In the genomic region with DNA sequence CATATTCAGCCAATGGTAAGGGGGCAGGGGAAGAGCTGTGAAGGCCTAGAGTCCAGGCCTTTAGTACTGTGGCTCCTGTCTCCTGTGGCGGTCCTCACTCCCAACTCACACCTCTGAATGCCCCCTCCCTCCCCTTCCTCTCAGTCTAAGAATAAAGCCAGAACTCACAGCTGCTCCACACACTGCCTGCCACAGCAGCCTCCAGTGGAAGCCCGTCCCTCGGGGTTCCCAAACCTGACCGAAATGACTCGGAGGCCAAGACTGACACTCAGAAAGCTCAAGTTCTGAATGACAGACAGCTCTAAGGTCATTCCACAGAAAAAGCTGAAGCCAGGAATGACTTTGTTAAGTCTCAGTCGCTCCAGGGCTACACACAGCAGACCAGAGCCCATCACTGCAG, we compare ENCODE assay signal across 12 mouse cellular contexts. TPM values are rescaled to one million over a fixed set of nuclear protein-coding genes. Genes with fewer than 3 reads are reported as not detected.
A peak's percentile ranks its signal among the peaks of the same experiment; 100 is the strongest.
DNase-seq lines count a peak whose midpoint lies in the region; ATAC-seq and TF ChIP-seq lines count a peak whose summit lies in the region.
"Had no signal": no experiment of that assay in that cellular context is flagged by ENCODE, and none has a peak within 500 bp of the region (broad histone marks: within the 10 kb centered on the region; RNA-seq: fewer than 3 reads in every experiment).

No protein-coding gene starts in this region.

- H3K9ac ChIP-seq in forebrain, embryonic 13.5 days, result peak overlapping the region; percentile 74
- no peak overlapping the region for H3K9ac ChIP-seq in forebrain, embryonic 16.5 days (replicated peaks; ENCODE audit: low read depth, low read length)
- no peak overlapping the region for H3K9ac ChIP-seq in liver, postnatal 0 days (replicated peaks)
- no peak overlapping the region for H3K9ac ChIP-seq in forebrain, embryonic 15.5 days (replicated peaks)
- H3K9ac ChIP-seq in neural tube, embryonic 13.5 days, result peak overlapping the region; percentile 85; the same call in 1 of the 2 replicates
- H3K9ac ChIP-seq: liver, embryonic 14.5 days had no signal

- no peak for TF ChIP-seq EP300 in liver, postnatal 0 days (IDR thresholded peaks at IDR 0.05; ENCODE audit: low read depth)

- no peak overlapping the region for H3K4me3 ChIP-seq in forebrain, embryonic 13.5 days
- no peak overlapping the region for H3K4me3 ChIP-seq in forebrain, embryonic 16.5 days (replicated peaks; ENCODE audit: low read length)
- H3K4me3 ChIP-seq in liver, postnatal 0 days (ENCODE audit: low read depth, low read length), result no peak overlapping the region
- no peak overlapping the region for H3K4me3 ChIP-seq in forebrain, embryonic 15.5 days
- H3K4me3 ChIP-seq in neural tube, embryonic 13.5 days, result no peak overlapping the region

- no peak for ATAC-seq in forebrain, embryonic 13.5 days
- no peak for ATAC-seq in forebrain, embryonic 16.5 days
- ATAC-seq in liver, postnatal 0 days, result no peak
- no peak for ATAC-seq in forebrain, embryonic 15.5 days (replicated peaks)
- ATAC-seq in neural tube, embryonic 13.5 days (ENCODE audit: low read depth), result no peak

- H3K27ac ChIP-seq in forebrain, embryonic 13.5 days, result no peak overlapping the region
- no peak overlapping the region for H3K27ac ChIP-seq in forebrain, embryonic 16.5 days (ENCODE audit: low read length)
- no peak overlapping the region for H3K27ac ChIP-seq in liver, postnatal 0 days (ENCODE audit: low read depth)
- no peak overlapping the region for H3K27ac ChIP-seq in forebrain, embryonic 15.5 days (replicated peaks)
- peak overlapping the region; percentile 87; the same call in 1 of the 2 replicates for H3K27ac ChIP-seq in neural tube, embryonic 13.5 days (replicated peaks)
- H3K27ac ChIP-seq: liver, embryonic 14.5 days had no signal

- DNase-seq in liver, postnatal 0 days, result no peak
- DNase-seq in liver, result no peak
- DNase-seq in urinary bladder, postnatal 25 days (ENCODE audit: low spot score), result no peak
- no peak for DNase-seq in frontal cortex, postnatal 14 days (ENCODE audit: low spot score in 2 of 2)
- DNase-seq: adrenal gland, adult 8-10 months; heart, postnatal 36 days had no signal

- WGBS in forebrain, embryonic 13.5 days, result 75% methylated on average over 6 of the region's 6 CpGs
- 86% methylated on average over 6 of the region's 6 CpGs for WGBS in forebrain, embryonic 16.5 days
- WGBS in liver, postnatal 0 days (ENCODE audit: insufficient replicate concordance), result 84% methylated on average over 6 of the region's 6 CpGs
- WGBS in forebrain, embryonic 15.5 days, result 87% methylated on average over 6 of the region's 6 CpGs
- WGBS in neural tube, embryonic 13.5 days, result 65% methylated on average over 6 of the region's 6 CpGs

- TF ChIP-seq CTCF in liver, postnatal 0 days (IDR thresholded peaks at IDR 0.05; ENCODE audit: low read depth), result no peak

- H3K4me2 ChIP-seq in forebrain, embryonic 13.5 days, result peak overlapping the region; percentile 82; the same call in 1 of the 2 replicates
- no peak overlapping the region for H3K4me2 ChIP-seq in forebrain, embryonic 16.5 days (ENCODE audit: low read length)
- H3K4me2 ChIP-seq in liver, postnatal 0 days (ENCODE audit: low read depth, low read length), result peak overlapping the region; percentile 83; the same call in 1 of the 2 replicates
- H3K4me2 ChIP-seq in forebrain, embryonic 15.5 days (replicated peaks), result peak overlapping the region; percentile 57; the same call in 1 of the 2 replicates
- peak overlapping the region; percentile 74 for H3K4me2 ChIP-seq in neural tube, embryonic 13.5 days

- peaks cover 17% of the 10 kb centered on the region for H3K4me1 ChIP-seq in forebrain, embryonic 13.5 days
- peaks cover 11% of the 10 kb centered on the region for H3K4me1 ChIP-seq in forebrain, embryonic 16.5 days (replicated peaks; ENCODE audit: control insufficient read depth, insufficient read depth, low read length)
- peaks cover 19% of the 10 kb centered on the region for H3K4me1 ChIP-seq in liver, postnatal 0 days (ENCODE audit: insufficient read depth)
- H3K4me1 ChIP-seq in forebrain, embryonic 15.5 days, result peaks cover 16% of the 10 kb centered on the region
- peaks cover 32% of the 10 kb centered on the region for H3K4me1 ChIP-seq in neural tube, embryonic 13.5 days (replicated peaks)

- H3K9me3 ChIP-seq in forebrain, embryonic 13.5 days (replicated peaks), result no peaks in the 10 kb centered on the region
- no peaks in the 10 kb centered on the region for H3K9me3 ChIP-seq in forebrain, embryonic 16.5 days (ENCODE audit: control insufficient read depth, low read length)
- H3K9me3 ChIP-seq in liver, postnatal 0 days (ENCODE audit: low read length), result no peaks in the 10 kb centered on the region
- no peaks in the 10 kb centered on the region for H3K9me3 ChIP-seq in forebrain, embryonic 15.5 days
- no peaks in the 10 kb centered on the region for H3K9me3 ChIP-seq in neural tube, embryonic 13.5 days
- H3K9me3 ChIP-seq: megakaryocyte, embryonic 14.5 days had no signal

- no peaks in the 10 kb centered on the region for H3K27me3 ChIP-seq in forebrain, embryonic 13.5 days
- H3K27me3 ChIP-seq in forebrain, embryonic 16.5 days (replicated peaks; ENCODE audit: control insufficient read depth, insufficient read depth, low read length), result no peaks in the 10 kb centered on the region
- H3K27me3 ChIP-seq in liver, postnatal 0 days (ENCODE audit: insufficient read depth, low read length), result no peaks in the 10 kb centered on the region
- no peaks in the 10 kb centered on the region for H3K27me3 ChIP-seq in forebrain, embryonic 15.5 days
- H3K27me3 ChIP-seq in neural tube, embryonic 13.5 days, result no peaks in the 10 kb centered on the region

- H3K36me3 ChIP-seq in forebrain, embryonic 13.5 days (ENCODE audit: poor library complexity, severe bottlenecking), result peaks cover 4% of the 10 kb centered on the region; the same call in 1 of the 2 replicates
- H3K36me3 ChIP-seq in forebrain, embryonic 16.5 days (ENCODE audit: control insufficient read depth, insufficient read depth), result no peaks in the 10 kb centered on the region
- no peaks in the 10 kb centered on the region for H3K36me3 ChIP-seq in liver, postnatal 0 days (replicated peaks; ENCODE audit: insufficient read depth, low read length)
- no peaks in the 10 kb centered on the region for H3K36me3 ChIP-seq in forebrain, embryonic 15.5 days
- peaks cover 12% of the 10 kb centered on the region for H3K36me3 ChIP-seq in neural tube, embryonic 13.5 days

RNA-seq across cellular contexts. Expression of gene Clstn3, which starts 1.1 kb away (rescaled TPM):
- 29.2 and 38.0 TPM in 2 replicates for polyA plus RNA-seq in forebrain, embryonic 13.5 days (2015; fragmentation: Nextera tagmentation; extraction: Ambion mirVana)
- polyA plus RNA-seq in forebrain, embryonic 16.5 days (2015; fragmentation: Nextera tagmentation; extraction: Ambion mirVana), result 62.8 and 90.9 TPM in 2 replicates
- 1.8 TPM in 2 replicates for polyA plus RNA-seq in liver, postnatal 0 days (2015; fragmentation: Nextera tagmentation; extraction: Ambion mirVana)
- 54.7 and 62.1 TPM in 2 replicates for polyA plus RNA-seq in forebrain, embryonic 15.5 days (2015; fragmentation: Nextera tagmentation; extraction: Ambion mirVana)
- 69.8 and 75.1 TPM in 2 replicates for polyA plus RNA-seq in neural tube, embryonic 13.5 days (2015; fragmentation: Nextera tagmentation; extraction: Ambion mirVana)

RNA-seq across cellular contexts. Expression of gene C1rl, which starts 27.2 kb away (rescaled TPM):
- polyA plus RNA-seq in forebrain, embryonic 13.5 days (2015; fragmentation: Nextera tagmentation; extraction: Ambion mirVana), result 0.08 and 0.09 TPM in 2 replicates
- polyA plus RNA-seq in forebrain, embryonic 16.5 days (2015; fragmentation: Nextera tagmentation; extraction: Ambion mirVana), result 0.10 and 0.11 TPM in 2 replicates
- 31.1 and 36.2 TPM in 2 replicates for polyA plus RNA-seq in liver, postnatal 0 days (2015; fragmentation: Nextera tagmentation; extraction: Ambion mirVana)
- polyA plus RNA-seq in forebrain, embryonic 15.5 days (2015; fragmentation: Nextera tagmentation; extraction: Ambion mirVana), result 0.06 and 0.08 TPM in 2 replicates
- polyA plus RNA-seq in neural tube, embryonic 13.5 days (2015; fragmentation: Nextera tagmentation; extraction: Ambion mirVana), result 0.22 and 0.54 TPM in 2 replicates

RNA-seq across cellular contexts. Expression of gene C1ra, which starts 46.5 kb away (rescaled TPM):
- 0.09 and 0.12 TPM in 2 replicates for polyA plus RNA-seq in forebrain, embryonic 13.5 days (2015; fragmentation: Nextera tagmentation; extraction: Ambion mirVana)
- 0.11 and 0.55 TPM in 2 replicates for polyA plus RNA-seq in forebrain, embryonic 16.5 days (2015; fragmentation: Nextera tagmentation; extraction: Ambion mirVana)
- polyA plus RNA-seq in liver, postnatal 0 days (2015; fragmentation: Nextera tagmentation; extraction: Ambion mirVana), result 63.0 and 65.0 TPM in 2 replicates
- polyA plus RNA-seq in forebrain, embryonic 15.5 days (2015; fragmentation: Nextera tagmentation; extraction: Ambion mirVana), result 0.14 and 0.43 TPM in 2 replicates
- 0.12 and 0.14 TPM in 2 replicates for polyA plus RNA-seq in neural tube, embryonic 13.5 days (2015; fragmentation: Nextera tagmentation; extraction: Ambion mirVana)

RNA-seq across cellular contexts. Expression of gene Pex5, which starts 50.9 kb away (rescaled TPM):
- polyA plus RNA-seq in forebrain, embryonic 13.5 days (2015; fragmentation: Nextera tagmentation; extraction: Ambion mirVana), result 67.2 and 69.6 TPM in 2 replicates
- polyA plus RNA-seq in forebrain, embryonic 16.5 days (2015; fragmentation: Nextera tagmentation; extraction: Ambion mirVana), result 92.2 and 92.5 TPM in 2 replicates
- 31.6 and 32.5 TPM in 2 replicates for polyA plus RNA-seq in liver, postnatal 0 days (2015; fragmentation: Nextera tagmentation; extraction: Ambion mirVana)
- polyA plus RNA-seq in forebrain, embryonic 15.5 days (2015; fragmentation: Nextera tagmentation; extraction: Ambion mirVana), result 82.9 and 84.4 TPM in 2 replicates
- polyA plus RNA-seq in neural tube, embryonic 13.5 days (2015; fragmentation: Nextera tagmentation; extraction: Ambion mirVana), result 66.9 and 67.6 TPM in 2 replicates

Comparison
In these comparisons a context has a peak if more than half of its experiments do, and no peak if none do; other contexts are left out.
1. H3K9ac ChIP-seq: peak in forebrain, embryonic 13.5 days (single experiment) and neural tube, embryonic 13.5 days (single experiment); none in forebrain, embryonic 16.5 days (single experiment), liver, postnatal 0 days (single experiment) and forebrain, embryonic 15.5 days (single experiment).
2. RNA of gene Clstn3, which starts 1.1 kb away (polyA plus RNA-seq): 62.8 to 90.9 TPM in forebrain, embryonic 16.5 days, 69.8 to 75.1 TPM in neural tube, embryonic 13.5 days, 54.7 to 62.1 TPM in forebrain, embryonic 15.5 days and 29.2 to 38.0 TPM in forebrain, embryonic 13.5 days; 1.8 TPM in liver, postnatal 0 days; every median in the first group is over 10 times any median in the second.
3. RNA of gene C1rl, which starts 27.2 kb away (polyA plus RNA-seq): 31.1 to 36.2 TPM in liver, postnatal 0 days; 0.22 to 0.54 TPM in neural tube, embryonic 13.5 days, 0.10 to 0.11 TPM in forebrain, embryonic 16.5 days, 0.08 to 0.09 TPM in forebrain, embryonic 13.5 days and 0.06 to 0.08 TPM in forebrain, embryonic 15.5 days; every median in the first group is over 10 times any median in the second.
4. RNA of gene C1ra, which starts 46.5 kb away (polyA plus RNA-seq): 63.0 to 65.0 TPM in liver, postnatal 0 days; 0.14 to 0.43 TPM in forebrain, embryonic 15.5 days, 0.12 to 0.14 TPM in neural tube, embryonic 13.5 days, 0.09 to 0.12 TPM in forebrain, embryonic 13.5 days and 0.11 to 0.55 TPM in forebrain, embryonic 16.5 days; every median in the first group is over 10 times any median in the second.